Mouse (Mus musculus) brain, embryonic 14.5 days (tissue): ENCODE results near the gene Stxbp3.

Source experiments
- CTCF ChIP-seq: fragments of 200-500 bp; IDR thresholded peaks from 2 replicates; pipeline ENCODE4 v1.5.1; 2012; ENCODE audit warnings: inconsistent platforms, mild to moderate bottlenecking, moderate library complexity, borderline replicate concordance; ENCODE audit not compliant: insufficient read depth, insufficient read length; ENCODE audit errors: extremely low read depth
- POLR2A ChIP-seq: fragments of 200-500 bp; IDR thresholded peaks from 2 replicates; pipeline ENCODE4 v1.6.1; 2012; ENCODE audit warnings: mild to moderate bottlenecking, inconsistent platforms, borderline replicate concordance; ENCODE audit not compliant: poor library complexity, insufficient read depth, insufficient read length, severe bottlenecking; ENCODE audit errors: extremely low read depth

DNA sequence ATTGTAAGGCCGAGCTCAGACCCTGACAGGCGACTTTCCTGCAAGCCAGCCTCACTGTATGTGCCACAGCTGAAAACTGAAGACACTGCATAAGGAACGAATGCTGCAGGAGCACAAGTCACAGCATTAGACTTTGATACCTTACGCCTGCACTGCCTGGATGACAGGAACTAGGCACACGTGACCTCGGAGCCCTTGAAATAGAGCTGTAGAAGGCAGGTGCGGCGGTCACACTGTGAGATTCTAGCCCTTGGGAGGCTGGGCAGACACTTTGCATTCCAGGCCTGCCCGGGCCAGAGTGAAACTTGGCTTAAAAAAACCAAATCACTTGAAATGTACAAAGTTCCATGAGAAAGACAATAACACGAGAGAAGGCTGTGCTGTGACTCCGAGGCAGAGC, 9.8 kb downstream of the Stxbp3 start:
- TF ChIP-seq POLR2A (no peak), CTCF (no peak)
